Mouse (Mus musculus): ENCODE measurements around the gene Pfdn4.

- TF ChIP-seq POLR2A (IDR thresholded peaks at IDR 0.05; ENCODE audit: borderline replicate concordance, extremely low read depth, insufficient read depth, insufficient read length, poor library complexity, severe bottlenecking): no peak
- no peak for TF ChIP-seq CTCF (IDR thresholded peaks at IDR 0.05; ENCODE audit: borderline replicate concordance, extremely low read depth, insufficient read depth, insufficient read length)
Measured at GRCm38 (mm10) chr2:170464817-170465216, 31.4 kb upstream of the Pfdn4 start.
